Mouse (Mus musculus): Measurements from ENCODE around the gene Ptpre. TPM values are rescaled to one million over a fixed set of nuclear protein-coding genes. Genes with fewer than 3 reads are reported as not detected.
A peak's percentile ranks its signal among the peaks of the same experiment; 100 is the strongest.

The Ptpre gene
- polyA plus RNA-seq, 1 experiment from 2014 or later: 4.7 TPM

DNA sequence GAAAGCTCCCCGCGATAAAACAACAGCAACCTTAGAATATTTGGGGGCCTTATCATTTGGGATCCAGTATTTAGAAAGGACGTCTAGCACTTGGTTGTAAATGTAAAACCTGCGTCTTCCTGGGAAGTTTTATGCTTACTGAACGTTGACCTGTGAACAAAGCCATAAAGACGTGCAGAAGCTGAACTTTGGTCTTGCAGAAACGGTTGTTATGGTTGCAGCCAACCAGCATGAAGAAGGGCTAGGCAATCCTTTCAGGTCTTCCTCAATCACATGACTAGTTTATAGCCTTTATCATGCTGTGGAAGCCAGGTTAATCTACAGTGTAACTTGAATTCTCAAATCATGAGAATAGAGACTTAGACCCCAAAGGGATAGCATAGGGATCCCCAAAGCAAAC is 8.8 kb upstream of the Ptpre start, which contains the start of gene Clrn3:
Gene Clrn3 (minus strand): TSS at position 140 of the 400 bp plus-strand sequence.
- Histone ChIP-seq H3K9ac (ENCODE audit: low read depth, low read length) (peak within 1 kb of the TSS; percentile 50), H3K4me2 (replicated peaks; ENCODE audit: low read depth) (peak within 1 kb of the TSS; percentile 63), H3K4me1 (replicated peaks; ENCODE audit: control insufficient read depth, insufficient read depth, low read length) (peaks cover 6% of the 10 kb centered on the region; the same call in 1 of the 2 replicates), H3K4me3 (ENCODE audit: low read depth, low read length) (peak within 1 kb of the TSS; percentile 45), H3K27me3 (replicated peaks; ENCODE audit: control insufficient read depth, insufficient read depth, low read length) (no peaks in the 10 kb centered on the region), H3K9me3 (ENCODE audit: control insufficient read depth) (no peaks in the 10 kb centered on the region), H3K36me3 (ENCODE audit: control insufficient read depth, insufficient read depth) (no peaks in the 10 kb centered on the region), H3K27ac (ENCODE audit: low read depth, low read length) (peak within 1 kb of the TSS; percentile 83)
- peak; percentile 92 for ATAC-seq
- 45% methylated on average over 7 of the region's 7 CpGs for WGBS
- no peak for TF ChIP-seq CTCF (IDR thresholded peaks at IDR 0.05; ENCODE audit: low read depth)

GRCm38 (mm10) chr7:135529068-135529467 is 8.2 kb upstream of the Ptpre start:
- ATAC-seq: peak; percentile 71
- peaks cover 5% of the 10 kb centered on the region; the same call in 1 of the 2 replicates for H3K4me1 ChIP-seq (replicated peaks; ENCODE audit: control insufficient read depth, insufficient read depth, low read length)
- H3K36me3 ChIP-seq (ENCODE audit: control insufficient read depth, insufficient read depth): no peaks in the 10 kb centered on the region
- no peaks in the 10 kb centered on the region for H3K27me3 ChIP-seq (replicated peaks; ENCODE audit: control insufficient read depth, insufficient read depth, low read length)
- 0 out of 2 replicates have a peak overlapping the region, but pooled peaks have one; percentile 7 for H3K4me3 ChIP-seq (ENCODE audit: low read depth, low read length)
- H3K9me3 ChIP-seq (ENCODE audit: control insufficient read depth): no peaks in the 10 kb centered on the region
- peak overlapping the region; percentile 52 for H3K4me2 ChIP-seq (replicated peaks; ENCODE audit: low read depth)
- TF ChIP-seq CTCF (IDR thresholded peaks at IDR 0.05; ENCODE audit: low read depth): no peak
- H3K27ac ChIP-seq (ENCODE audit: low read depth, low read length): peak overlapping the region; percentile 83
- no peak overlapping the region for H3K9ac ChIP-seq (ENCODE audit: low read depth, low read length)
- 38% methylated on average over 2 of the region's 2 CpGs for WGBS

- peak; percentile 83 for ATAC-seq
- Histone ChIP-seq H3K4me3 (ENCODE audit: low read depth, low read length) (no peak overlapping the region), H3K4me1 (replicated peaks; ENCODE audit: control insufficient read depth, insufficient read depth, low read length) (no peaks in the 10 kb centered on the region; the same call in 1 of the 2 replicates)
These were observed 2.6 kb upstream of the Ptpre start for GRCm38 (mm10) chr7:135534548-135535189.

DNA sequence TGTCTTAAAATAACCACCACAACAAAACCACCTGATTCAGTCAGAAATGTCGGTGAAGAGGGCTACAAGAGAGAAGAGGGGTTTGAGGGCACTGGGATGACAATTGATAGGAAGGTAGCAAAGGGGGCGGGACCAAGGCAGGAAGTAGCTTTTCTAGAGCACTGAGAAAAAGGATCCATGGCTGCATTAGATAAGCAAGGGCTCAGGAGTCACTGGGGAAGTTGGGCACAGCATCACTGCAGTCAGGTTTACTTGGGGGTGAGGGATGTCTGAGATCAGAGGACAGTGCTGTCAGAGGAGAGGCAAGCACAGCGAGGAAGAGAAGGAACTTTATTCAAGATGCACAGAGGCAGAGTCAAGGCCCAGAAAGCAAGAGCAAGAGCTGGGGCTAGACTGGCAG is 1.4 kb upstream of the Ptpre start:
- no peaks in the 10 kb centered on the region; the same call in 1 of the 2 replicates for H3K4me1 ChIP-seq (replicated peaks; ENCODE audit: control insufficient read depth, insufficient read depth, low read length)
- H3K27me3 ChIP-seq (replicated peaks; ENCODE audit: control insufficient read depth, insufficient read depth, low read length): no peaks in the 10 kb centered on the region
- H3K4me3 ChIP-seq (ENCODE audit: low read depth, low read length): no peak overlapping the region
- 0 out of 2 replicates have a peak, but pooled peaks cover 3% of the 10 kb centered on the region for H3K36me3 ChIP-seq (ENCODE audit: control insufficient read depth, insufficient read depth)
- no peak overlapping the region for H3K4me2 ChIP-seq (replicated peaks; ENCODE audit: low read depth)
- no peak for ATAC-seq
- H3K9ac ChIP-seq (ENCODE audit: low read depth, low read length): no peak overlapping the region
- WGBS: 81% methylated on average over 3 of the region's 3 CpGs
- TF ChIP-seq CTCF (IDR thresholded peaks at IDR 0.05; ENCODE audit: low read depth): no peak
- no peak overlapping the region for H3K27ac ChIP-seq (ENCODE audit: low read depth, low read length)
- no peaks in the 10 kb centered on the region for H3K9me3 ChIP-seq (ENCODE audit: control insufficient read depth)

More at GRCm38 (mm10) chr7:135534548-135535189, 2.6 kb upstream of the Ptpre start:
- Histone ChIP-seq H3K9ac (ENCODE audit: low read depth, low read length) (no peak overlapping the region), H3K4me2 (replicated peaks; ENCODE audit: low read depth) (0 out of 2 replicates have a peak overlapping the region, but pooled peaks have one; percentile 4), H3K27me3 (replicated peaks; ENCODE audit: control insufficient read depth, insufficient read depth, low read length) (no peaks in the 10 kb centered on the region), H3K27ac (ENCODE audit: low read depth, low read length) (0 out of 2 replicates have a peak overlapping the region, but pooled peaks have one; percentile 35), H3K36me3 (ENCODE audit: control insufficient read depth, insufficient read depth) (0 out of 2 replicates have a peak, but pooled peaks cover 3% of the 10 kb centered on the region), H3K9me3 (ENCODE audit: control insufficient read depth) (no peaks in the 10 kb centered on the region)
- peak; percentile 56 for TF ChIP-seq CTCF (IDR thresholded peaks at IDR 0.05; ENCODE audit: low read depth)
- 38% methylated on average over 2 of the region's 2 CpGs for WGBS

- Histone ChIP-seq H3K9ac (ENCODE audit: low read depth, low read length) (peak overlapping the region; percentile 64), H3K4me1 (replicated peaks; ENCODE audit: control insufficient read depth, insufficient read depth, low read length) (no peaks in the 10 kb centered on the region; the same call in 1 of the 2 replicates), H3K4me3 (ENCODE audit: low read depth, low read length) (peak overlapping the region; percentile 79), H3K27ac (ENCODE audit: low read depth, low read length) (peak overlapping the region; percentile 61), H3K27me3 (replicated peaks; ENCODE audit: control insufficient read depth, insufficient read depth, low read length) (no peaks in the 10 kb centered on the region), H3K36me3 (ENCODE audit: control insufficient read depth, insufficient read depth) (0 out of 2 replicates have a peak, but pooled peaks cover 3% of the 10 kb centered on the region), H3K9me3 (ENCODE audit: control insufficient read depth) (no peaks in the 10 kb centered on the region), H3K4me2 (replicated peaks; ENCODE audit: low read depth) (peak overlapping the region; percentile 99)
- TF ChIP-seq CTCF (IDR thresholded peaks at IDR 0.05; ENCODE audit: low read depth): peak; percentile 27; the same call in 1 of the 2 replicates
- peak; percentile 37 for ATAC-seq
- WGBS: 1% methylated on average over 70 of the region's 71 CpGs
These were observed 864 bp downstream of the Ptpre start for GRCm38 (mm10) chr7:135537948-135538741.

DNA sequence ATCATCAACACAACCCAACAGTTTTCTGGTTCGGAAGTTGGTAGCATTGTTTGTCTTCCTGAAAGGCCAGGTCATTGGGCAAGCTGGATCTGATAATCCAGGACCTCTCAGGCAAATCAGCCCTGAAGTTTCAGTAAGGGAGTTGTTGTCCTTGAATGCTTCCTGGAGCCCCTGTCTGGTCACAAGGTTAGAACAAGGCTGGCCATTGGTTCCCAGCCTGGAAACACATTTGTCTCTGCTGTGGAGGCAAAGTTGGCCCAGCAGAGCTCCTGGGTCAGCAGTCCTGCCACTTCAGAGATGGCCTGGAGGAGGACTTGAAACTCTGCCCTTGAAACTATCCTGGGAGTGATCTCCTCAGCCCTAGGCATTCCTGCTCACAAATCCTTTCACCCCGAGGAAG is 2.1 kb downstream of the Ptpre start:
- Histone ChIP-seq H3K4me3 (ENCODE audit: low read depth, low read length) (0 out of 2 replicates have a peak overlapping the region, but pooled peaks have one; percentile 79), H3K27ac (ENCODE audit: low read depth, low read length) (no peak overlapping the region), H3K27me3 (replicated peaks; ENCODE audit: control insufficient read depth, insufficient read depth, low read length) (no peaks in the 10 kb centered on the region), H3K9me3 (ENCODE audit: control insufficient read depth) (no peaks in the 10 kb centered on the region), H3K4me2 (replicated peaks; ENCODE audit: low read depth) (peak overlapping the region; percentile 1; the same call in 1 of the 2 replicates), H3K36me3 (ENCODE audit: control insufficient read depth, insufficient read depth) (0 out of 2 replicates have a peak, but pooled peaks cover 3% of the 10 kb centered on the region), H3K4me1 (replicated peaks; ENCODE audit: control insufficient read depth, insufficient read depth, low read length) (no peaks in the 10 kb centered on the region), H3K9ac (ENCODE audit: low read depth, low read length) (no peak overlapping the region)
- no peak for ATAC-seq
- WGBS: 70% methylated on average over 2 of the region's 2 CpGs
- TF ChIP-seq CTCF (IDR thresholded peaks at IDR 0.05; ENCODE audit: low read depth): no peak

Data from intestine, postnatal 0 days (tissue).